ENCODE assay signal across 14 mouse cellular contexts in the genomic region with DNA sequence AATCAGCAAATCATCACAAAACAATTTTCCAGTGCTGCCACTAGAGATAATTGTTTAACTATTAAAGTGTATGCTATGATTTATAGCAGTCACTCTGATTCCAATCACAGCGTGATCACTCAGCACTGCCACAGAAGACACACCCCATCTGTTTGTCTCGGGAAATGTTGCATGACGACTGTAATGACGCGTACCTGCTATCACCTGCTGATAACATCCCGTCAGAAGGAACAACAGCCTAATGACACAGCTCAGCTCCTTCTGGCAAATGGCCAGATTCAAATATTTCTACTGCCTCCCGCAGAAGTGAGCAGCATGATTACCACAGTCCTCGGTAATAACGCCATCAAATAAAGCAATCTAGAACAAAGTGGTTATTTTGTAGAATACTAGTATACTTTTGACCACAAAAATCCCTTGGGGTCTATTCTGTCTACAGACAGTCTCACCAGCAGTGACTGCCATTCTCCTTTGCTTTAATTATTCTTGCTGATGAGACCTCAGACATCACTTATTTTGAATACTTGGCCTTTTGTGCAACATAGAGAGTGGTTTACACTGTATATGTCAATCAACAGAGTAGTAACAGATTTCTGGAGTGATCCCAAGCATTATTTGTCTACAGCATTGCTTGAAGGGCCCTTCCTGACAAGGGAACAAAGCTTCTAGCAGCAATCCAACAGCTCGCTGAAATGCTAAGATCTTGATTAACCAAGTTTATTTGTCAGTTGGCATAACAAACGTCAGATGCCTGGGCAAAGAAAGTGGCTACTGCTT. TPM values are rescaled to one million over a fixed set of nuclear protein-coding genes. Genes with fewer than 3 reads are reported as not detected.
DNase-seq lines count a peak whose midpoint lies in the region; ATAC-seq and TF ChIP-seq lines count a peak whose summit lies in the region.
"Had no signal": no experiment of that assay in that cellular context is flagged by ENCODE, and none has a peak within 500 bp of the region (broad histone marks: within the 10 kb centered on the region; RNA-seq: fewer than 3 reads in every experiment).

No protein-coding gene starts in this region.

- peak; percentile 30; the same call in 1 of the 2 replicates for ATAC-seq in forebrain, embryonic 12.5 days (ENCODE audit: low FRiP score)
- ATAC-seq in forebrain, embryonic 11.5 days (replicated peaks; ENCODE audit: low FRiP score) = no peak
- peak; percentile 59 for ATAC-seq in lung, postnatal 0 days
- ATAC-seq in hindbrain, postnatal 0 days = peak; percentile 55; the same call in 1 of the 2 replicates

- no peaks in the 10 kb centered on the region for H3K4me1 ChIP-seq in forebrain, embryonic 12.5 days
- no peaks in the 10 kb centered on the region for H3K4me1 ChIP-seq in forebrain, embryonic 11.5 days (replicated peaks; ENCODE audit: control insufficient read depth, insufficient read depth, low read length)
- H3K4me1 ChIP-seq in lung, postnatal 0 days (ENCODE audit: insufficient read depth, low read depth, low read length) = 0 out of 2 replicates have a peak, but pooled peaks cover 5% of the 10 kb centered on the region
- H3K4me1 ChIP-seq in lung, adult 2 months (ENCODE audit: control insufficient read depth, insufficient read depth, low read length) = peaks cover 9% of the 10 kb centered on the region; the same call in 1 of the 2 replicates
- no peaks in the 10 kb centered on the region for H3K4me1 ChIP-seq in hindbrain, postnatal 0 days (ENCODE audit: insufficient read depth, low read length)
- H3K4me1 ChIP-seq in small intestine, adult 2 months (ENCODE audit: control insufficient read depth, insufficient read depth, insufficient read length, low read length) = peaks cover 7% of the 10 kb centered on the region; the same call in 1 of the 2 replicates

- TF ChIP-seq POLR2A in lung, adult 2 months (IDR thresholded peaks at IDR 0.05; ENCODE audit: borderline replicate concordance, extremely low read depth, low read depth, low read length) = no peak
- no peak for TF ChIP-seq POLR2A in small intestine, adult 2 months (IDR thresholded peaks at IDR 0.05; ENCODE audit: low read depth, low read length)

- H3K9ac ChIP-seq in forebrain, embryonic 12.5 days = no peak overlapping the region
- H3K9ac ChIP-seq in forebrain, embryonic 11.5 days (ENCODE audit: low read length) = no peak overlapping the region
- H3K9ac ChIP-seq in lung, postnatal 0 days (replicated peaks; ENCODE audit: low read depth) = no peak overlapping the region
- no peak overlapping the region for H3K9ac ChIP-seq in hindbrain, postnatal 0 days (replicated peaks; ENCODE audit: low read length)

- WGBS in forebrain, embryonic 12.5 days = 70% methylated on average over 11 of the region's 11 CpGs
- 84% methylated on average over 11 of the region's 11 CpGs for WGBS in forebrain, embryonic 11.5 days
- 20% methylated on average over 11 of the region's 11 CpGs for WGBS in lung, postnatal 0 days
- 24% methylated on average over 11 of the region's 11 CpGs for WGBS in lung, adult 2 months
- WGBS in hindbrain, postnatal 0 days = 35% methylated on average over 11 of the region's 11 CpGs
- 26% methylated on average over 11 of the region's 11 CpGs for WGBS in small intestine, adult 2 months

- no peak overlapping the region for H3K4me3 ChIP-seq in forebrain, embryonic 12.5 days (replicated peaks)
- H3K4me3 ChIP-seq in forebrain, embryonic 11.5 days (ENCODE audit: low read depth, low read length) = no peak overlapping the region
- no peak overlapping the region for H3K4me3 ChIP-seq in lung, postnatal 0 days (ENCODE audit: low read depth, low read length)
- no peak overlapping the region for H3K4me3 ChIP-seq in lung, adult 2 months (replicated peaks; ENCODE audit: extremely low read depth, low read depth, low read length)
- no peak overlapping the region for H3K4me3 ChIP-seq in hindbrain, postnatal 0 days (ENCODE audit: low read length)
- H3K4me3 ChIP-seq in small intestine, adult 2 months (ENCODE audit: low read depth, low read length) = no peak overlapping the region

- TF ChIP-seq CTCF in lung, postnatal 0 days (IDR thresholded peaks at IDR 0.05) = no peak
- no peak for TF ChIP-seq CTCF in lung, adult 2 months (IDR thresholded peaks at IDR 0.05; ENCODE audit: insufficient read depth, low read length)
- no peak for TF ChIP-seq CTCF in hindbrain, postnatal 0 days (IDR thresholded peaks at IDR 0.05; ENCODE audit: low read depth)
- TF ChIP-seq CTCF in small intestine, adult 2 months (IDR thresholded peaks at IDR 0.05; ENCODE audit: extremely low read depth, insufficient read length, insufficient replicate concordance, low read depth, low read length) = no peak

- no peaks in the 10 kb centered on the region for H3K36me3 ChIP-seq in forebrain, embryonic 12.5 days (replicated peaks)
- no peaks in the 10 kb centered on the region for H3K36me3 ChIP-seq in forebrain, embryonic 11.5 days (ENCODE audit: control insufficient read depth, insufficient read depth, low read length)
- H3K36me3 ChIP-seq in lung, postnatal 0 days (ENCODE audit: insufficient read depth, low read length) = no peaks in the 10 kb centered on the region
- H3K36me3 ChIP-seq in hindbrain, postnatal 0 days (ENCODE audit: insufficient read depth, low read length) = no peaks in the 10 kb centered on the region
- peaks cover 5% of the 10 kb centered on the region for H3K36me3 ChIP-seq in small intestine, adult 2 months (ENCODE audit: control insufficient read depth, insufficient read depth, low read length)

- no peak for DNase-seq in forebrain, embryonic 11.5 days (ENCODE audit: low spot score)
- peak; percentile 34 for DNase-seq in lung, postnatal 0 days (ENCODE audit: low spot score)
- no peak for DNase-seq in lung, adult 2 months
- DNase-seq in hindbrain, postnatal 0 days (ENCODE audit: low spot score) = peak; percentile 48
- no peak for DNase-seq in left cerebral cortex, adult 8-10 months (ENCODE audit: low spot score in 2 of 2)
- DNase-seq in liver = no peak
- DNase-seq: adrenal gland, postnatal 10 days; cerebellum, adult 18-20 months; gastrocnemius, postnatal 25 days; kidney, adult 9 months; thymus, postnatal 4 days had no signal

- no peak overlapping the region for H3K27ac ChIP-seq in forebrain, embryonic 12.5 days
- no peak overlapping the region for H3K27ac ChIP-seq in forebrain, embryonic 11.5 days (ENCODE audit: low read depth, low read length)
- no peak overlapping the region for H3K27ac ChIP-seq in lung, postnatal 0 days (ENCODE audit: low read length)
- H3K27ac ChIP-seq in hindbrain, postnatal 0 days = no peak overlapping the region
- H3K27ac ChIP-seq in small intestine, adult 2 months (ENCODE audit: insufficient read depth, low read depth, low read length) = peak overlapping the region; percentile 28; the same call in 1 of the 2 replicates

- H3K4me2 ChIP-seq in forebrain, embryonic 12.5 days = no peak overlapping the region
- H3K4me2 ChIP-seq in forebrain, embryonic 11.5 days (ENCODE audit: low read depth, low read length, severe bottlenecking) = no peak overlapping the region
- H3K4me2 ChIP-seq in lung, postnatal 0 days (replicated peaks; ENCODE audit: low read depth, low read length) = no peak overlapping the region
- no peak overlapping the region for H3K4me2 ChIP-seq in hindbrain, postnatal 0 days (ENCODE audit: low read depth, low read length)

- TF ChIP-seq EP300 in lung, postnatal 0 days (IDR thresholded peaks at IDR 0.05) = peak; percentile 69

- no peaks in the 10 kb centered on the region for H3K9me3 ChIP-seq in forebrain, embryonic 12.5 days
- H3K9me3 ChIP-seq in forebrain, embryonic 11.5 days (ENCODE audit: control insufficient read depth, low read length) = no peaks in the 10 kb centered on the region
- H3K9me3 ChIP-seq in lung, postnatal 0 days (ENCODE audit: low read length) = no peaks in the 10 kb centered on the region
- no peaks in the 10 kb centered on the region for H3K9me3 ChIP-seq in hindbrain, postnatal 0 days (ENCODE audit: low read length)

- no peaks in the 10 kb centered on the region for H3K27me3 ChIP-seq in forebrain, embryonic 12.5 days
- H3K27me3 ChIP-seq in forebrain, embryonic 11.5 days (ENCODE audit: control insufficient read depth, insufficient read depth, low read length) = no peaks in the 10 kb centered on the region
- H3K27me3 ChIP-seq in lung, postnatal 0 days (replicated peaks; ENCODE audit: insufficient read depth, low read length) = no peaks in the 10 kb centered on the region
- H3K27me3 ChIP-seq in hindbrain, postnatal 0 days (ENCODE audit: insufficient read depth, low read length) = no peaks in the 10 kb centered on the region
- H3K27me3 ChIP-seq in small intestine, adult 2 months (ENCODE audit: control insufficient read depth, insufficient read depth, low read length) = no peaks in the 10 kb centered on the region

RNA-seq across cellular contexts. Expression of a gene that starts 18.4 kb away (rescaled TPM):
- polyA plus RNA-seq in forebrain, embryonic 12.5 days (2016; fragmentation: Nextera tagmentation; extraction: Ambion mirVana) = 0.36 and 0.74 TPM in 2 replicates
- 1.2 TPM in 2 replicates for polyA plus RNA-seq in forebrain, embryonic 11.5 days (2014; fragmentation: Nextera tagmentation; extraction: Ambion mirVana)
- polyA plus RNA-seq in lung, postnatal 0 days (2015; fragmentation: Nextera tagmentation; extraction: Ambion mirVana) = 10.2 and 12.4 TPM in 2 replicates
- 8.3 and 8.5 TPM in 2 replicates for polyA plus RNA-seq in lung, adult 2 months (2012; rRNA removed)
- total RNA-seq in hindbrain, postnatal 0 days (2014; rRNA removed) = 0.73 and 4.6 TPM in 2 replicates
- 1.1 and 2.4 TPM in 2 replicates for polyA plus RNA-seq in hindbrain, postnatal 0 days (2015; fragmentation: Nextera tagmentation; extraction: Ambion mirVana)
- polyA plus RNA-seq in small intestine, adult 2 months (2012; rRNA removed) = 6.8 and 27.2 TPM in 2 replicates
- total RNA-seq in left cerebral cortex, adult 8-10 months (2022) = 1 to 10 TPM; 2.0 to 4.2 (median 3.2) TPM
- polyA plus RNA-seq: C2C12 had no signal

Comparison
In these comparisons a context has a peak if more than half of its experiments do, and no peak if none do; other contexts are left out.
1. DNase-seq: peak in lung, postnatal 0 days (single experiment) and hindbrain, postnatal 0 days (single experiment); none in forebrain, embryonic 11.5 days (single experiment), lung, adult 2 months (single experiment), left cerebral cortex, adult 8-10 months (0 of 2) and liver (single experiment).